Mouse (Mus musculus): ENCODE data around the gene Ak8. TPM values are rescaled to one million over a fixed set of nuclear protein-coding genes. Genes with fewer than 3 reads are reported as not detected.

Ak8 gene
- total RNA-seq, 1 experiment from 2014 or later: 0.15 TPM

GRCm38 (mm10) chr2:28713036-28713435, 13.1 kb downstream of the Ak8 start:
- ATAC-seq (replicated peaks in 1 of 2; ENCODE audit: insufficient read depth in 1 of 2, low FRiP score in 2 of 2, low TSS enrichment in 1 of 2, low read depth in 1 of 2, poor library complexity in 2 of 2, severe bottlenecking in 2 of 2): no peak

GRCm38 (mm10) chr2:28722419-28722818, 22.5 kb downstream of the Ak8 start:
- no peak for ATAC-seq (replicated peaks in 1 of 2; ENCODE audit: insufficient read depth in 1 of 2, low FRiP score in 2 of 2, low TSS enrichment in 1 of 2, low read depth in 1 of 2, poor library complexity in 2 of 2, severe bottlenecking in 2 of 2)

- peak; percentile 57 to 60 for ATAC-seq (replicated peaks in 1 of 2; ENCODE audit: insufficient read depth in 1 of 2, low FRiP score in 2 of 2, low TSS enrichment in 1 of 2, low read depth in 1 of 2, poor library complexity in 2 of 2, severe bottlenecking in 2 of 2)
Observed at GRCm38 (mm10) chr2:28723912-28724311, 23.9 kb downstream of the Ak8 start.

GRCm38 (mm10) chr2:28727786-28728404, 27.9 kb downstream of the Ak8 start:
- no peak for ATAC-seq (replicated peaks in 1 of 2; ENCODE audit: insufficient read depth in 1 of 2, low FRiP score in 2 of 2, low TSS enrichment in 1 of 2, low read depth in 1 of 2, poor library complexity in 2 of 2, severe bottlenecking in 2 of 2)

- ATAC-seq (replicated peaks in 1 of 2; ENCODE audit: insufficient read depth in 1 of 2, low FRiP score in 2 of 2, low TSS enrichment in 1 of 2, low read depth in 1 of 2, poor library complexity in 2 of 2, severe bottlenecking in 2 of 2): no peak
Observed at GRCm38 (mm10) chr2:28730676-28731075, 30.7 kb downstream of the Ak8 start.

- ATAC-seq (replicated peaks in 1 of 2; ENCODE audit: insufficient read depth in 1 of 2, low FRiP score in 2 of 2, low TSS enrichment in 1 of 2, low read depth in 1 of 2, poor library complexity in 2 of 2, severe bottlenecking in 2 of 2): no peak
Observed at GRCm38 (mm10) chr2:28737112-28737511, 37.1 kb downstream of the Ak8 start.

GRCm38 (mm10) chr2:28740159-28740558, 40.2 kb downstream of the Ak8 start:
- ATAC-seq (replicated peaks in 1 of 2; ENCODE audit: insufficient read depth in 1 of 2, low FRiP score in 2 of 2, low TSS enrichment in 1 of 2, low read depth in 1 of 2, poor library complexity in 2 of 2, severe bottlenecking in 2 of 2): no peak

GRCm38 (mm10) chr2:28742701-28743100, 42.7 kb downstream of the Ak8 start:
- no peak for ATAC-seq (replicated peaks in 1 of 2; ENCODE audit: insufficient read depth in 1 of 2, low FRiP score in 2 of 2, low TSS enrichment in 1 of 2, low read depth in 1 of 2, poor library complexity in 2 of 2, severe bottlenecking in 2 of 2)

GRCm38 (mm10) chr2:28746682-28747332, 46.8 kb downstream of the Ak8 start:
- ATAC-seq (replicated peaks in 1 of 2; ENCODE audit: insufficient read depth in 1 of 2, low FRiP score in 2 of 2, low TSS enrichment in 1 of 2, low read depth in 1 of 2, poor library complexity in 2 of 2, severe bottlenecking in 2 of 2): no peak

- no peak for ATAC-seq (replicated peaks in 1 of 2; ENCODE audit: insufficient read depth in 1 of 2, low FRiP score in 2 of 2, low TSS enrichment in 1 of 2, low read depth in 1 of 2, poor library complexity in 2 of 2, severe bottlenecking in 2 of 2)
Observed at GRCm38 (mm10) chr2:28747705-28748104, 47.7 kb downstream of the Ak8 start.

GRCm38 (mm10) chr2:28751186-28751585, 51.2 kb downstream of the Ak8 start:
- ATAC-seq (replicated peaks in 1 of 2; ENCODE audit: insufficient read depth in 1 of 2, low FRiP score in 2 of 2, low TSS enrichment in 1 of 2, low read depth in 1 of 2, poor library complexity in 2 of 2, severe bottlenecking in 2 of 2): no peak

GRCm38 (mm10) chr2:28751658-28752057, 51.7 kb downstream of the Ak8 start:
- peak; percentile 6 to 23; a peak in 2 of 4 replicates for ATAC-seq (replicated peaks in 1 of 2; ENCODE audit: insufficient read depth in 1 of 2, low FRiP score in 2 of 2, low TSS enrichment in 1 of 2, low read depth in 1 of 2, poor library complexity in 2 of 2, severe bottlenecking in 2 of 2)

GRCm38 (mm10) chr2:28752388-28752787, 52.4 kb downstream of the Ak8 start:
- no peak for ATAC-seq (replicated peaks in 1 of 2; ENCODE audit: insufficient read depth in 1 of 2, low FRiP score in 2 of 2, low TSS enrichment in 1 of 2, low read depth in 1 of 2, poor library complexity in 2 of 2, severe bottlenecking in 2 of 2)

GRCm38 (mm10) chr2:28755451-28755850, 55.5 kb downstream of the Ak8 start:
- peak; percentile 56 to 70; a peak in 3 of 4 replicates for ATAC-seq (replicated peaks in 1 of 2; ENCODE audit: insufficient read depth in 1 of 2, low FRiP score in 2 of 2, low TSS enrichment in 1 of 2, low read depth in 1 of 2, poor library complexity in 2 of 2, severe bottlenecking in 2 of 2)

GRCm38 (mm10) chr2:28756201-28756600, 56.2 kb downstream of the Ak8 start:
- ATAC-seq (replicated peaks in 1 of 2; ENCODE audit: insufficient read depth in 1 of 2, low FRiP score in 2 of 2, low TSS enrichment in 1 of 2, low read depth in 1 of 2, poor library complexity in 2 of 2, severe bottlenecking in 2 of 2): peak; percentile 19 to 40; a peak in 1 of 4 replicates

GRCm38 (mm10) chr2:28759441-28759840, 59.5 kb downstream of the Ak8 start:
- no peak for ATAC-seq (replicated peaks in 1 of 2; ENCODE audit: insufficient read depth in 1 of 2, low FRiP score in 2 of 2, low TSS enrichment in 1 of 2, low read depth in 1 of 2, poor library complexity in 2 of 2, severe bottlenecking in 2 of 2)

- ATAC-seq (replicated peaks in 1 of 2; ENCODE audit: insufficient read depth in 1 of 2, low FRiP score in 2 of 2, low TSS enrichment in 1 of 2, low read depth in 1 of 2, poor library complexity in 2 of 2, severe bottlenecking in 2 of 2): no peak
Observed at GRCm38 (mm10) chr2:28766590-28766989, 66.6 kb downstream of the Ak8 start.

GRCm38 (mm10) chr2:28767041-28767440, 67.1 kb downstream of the Ak8 start:
- no peak for ATAC-seq (replicated peaks in 1 of 2; ENCODE audit: insufficient read depth in 1 of 2, low FRiP score in 2 of 2, low TSS enrichment in 1 of 2, low read depth in 1 of 2, poor library complexity in 2 of 2, severe bottlenecking in 2 of 2)

- no peak for ATAC-seq (replicated peaks in 1 of 2; ENCODE audit: insufficient read depth in 1 of 2, low FRiP score in 2 of 2, low TSS enrichment in 1 of 2, low read depth in 1 of 2, poor library complexity in 2 of 2, severe bottlenecking in 2 of 2)
Observed at GRCm38 (mm10) chr2:28770697-28771096, 70.7 kb downstream of the Ak8 start.

All from hematopoietic stem cell, adult 5-6 weeks (primary cell).